Mouse (Mus musculus): ENCODE results near the gene Spata3. TPM values are rescaled to one million over a fixed set of nuclear protein-coding genes. Genes with fewer than 3 reads are reported as not detected.
"Not testable (repeated sequence)": the region's sequence is repeated elsewhere in the genome, so short reads cannot be mapped to it uniquely, and the experiment has no call there.

Spata3 gene
- polyA plus RNA-seq, 1 experiment from 2014 or later: not detected

- no peaks in the 10 kb centered on the region for H3K9me3 ChIP-seq (ENCODE audit: low read length)
- H3K4me3 ChIP-seq (ENCODE audit: low read depth, low read length): no peak overlapping the region
- H3K27ac ChIP-seq (ENCODE audit: low read length): no peak overlapping the region
- H3K9ac ChIP-seq (replicated peaks; ENCODE audit: low read depth): no peak overlapping the region
- WGBS: 49% methylated on average over 7 of the region's 7 CpGs
- DNase-seq (ENCODE audit: low spot score): no peak
- no peaks in the 10 kb centered on the region for H3K27me3 ChIP-seq (replicated peaks; ENCODE audit: insufficient read depth, low read length)
- no peak overlapping the region for H3K4me2 ChIP-seq (replicated peaks; ENCODE audit: low read depth, low read length)
- no peaks in the 10 kb centered on the region for H3K36me3 ChIP-seq (ENCODE audit: insufficient read depth, low read length)
- no peak for TF ChIP-seq CTCF (IDR thresholded peaks at IDR 0.05)
- no peak for TF ChIP-seq EP300 (IDR thresholded peaks at IDR 0.05)
- no peaks in the 10 kb centered on the region for H3K4me1 ChIP-seq (ENCODE audit: insufficient read depth, low read depth, low read length)
- ATAC-seq: no peak
Observed at GRCm38 (mm10) chr1:85981738-85982357, 34.8 kb upstream of the Spata3 start.

- no peaks in the 10 kb centered on the region for H3K9me3 ChIP-seq (ENCODE audit: low read length)
- no peaks in the 10 kb centered on the region for H3K36me3 ChIP-seq (ENCODE audit: insufficient read depth, low read length)
- 63% methylated on average over 3 of the region's 3 CpGs for WGBS
- TF ChIP-seq EP300 (IDR thresholded peaks at IDR 0.05) (no peak), CTCF (IDR thresholded peaks at IDR 0.05) (no peak)
- H3K4me3 ChIP-seq (ENCODE audit: low read depth, low read length): no peak overlapping the region
- H3K27ac ChIP-seq (ENCODE audit: low read length): no peak overlapping the region
- no peak for DNase-seq (ENCODE audit: low spot score)
- ATAC-seq: no peak
- H3K4me1 ChIP-seq (ENCODE audit: insufficient read depth, low read depth, low read length): no peaks in the 10 kb centered on the region
- H3K9ac ChIP-seq (replicated peaks; ENCODE audit: low read depth): no peak overlapping the region
- no peak overlapping the region for H3K4me2 ChIP-seq (replicated peaks; ENCODE audit: low read depth, low read length)
- H3K27me3 ChIP-seq (replicated peaks; ENCODE audit: insufficient read depth, low read length): no peaks in the 10 kb centered on the region
Observed at GRCm38 (mm10) chr1:85985784-85986183, 30.8 kb upstream of the Spata3 start.

GRCm38 (mm10) chr1:85988351-85988750 lies 28.3 kb upstream of the Spata3 start:
- no peak overlapping the region for H3K4me3 ChIP-seq (ENCODE audit: low read depth, low read length)
- DNase-seq (ENCODE audit: low spot score) (peak; percentile 23), ATAC-seq (no peak)
- 62% methylated on average over 4 of the region's 4 CpGs for WGBS
- H3K9me3 ChIP-seq (ENCODE audit: low read length): no peaks in the 10 kb centered on the region
- H3K27me3 ChIP-seq (replicated peaks; ENCODE audit: insufficient read depth, low read length): no peaks in the 10 kb centered on the region
- no peaks in the 10 kb centered on the region for H3K4me1 ChIP-seq (ENCODE audit: insufficient read depth, low read depth, low read length)
- H3K9ac ChIP-seq (replicated peaks; ENCODE audit: low read depth): no peak overlapping the region
- TF ChIP-seq EP300 (IDR thresholded peaks at IDR 0.05): no peak
- no peak for TF ChIP-seq CTCF (IDR thresholded peaks at IDR 0.05)
- H3K27ac ChIP-seq (ENCODE audit: low read length): no peak overlapping the region
- H3K36me3 ChIP-seq (ENCODE audit: insufficient read depth, low read length): no peaks in the 10 kb centered on the region
- H3K4me2 ChIP-seq (replicated peaks; ENCODE audit: low read depth, low read length): no peak overlapping the region

- ATAC-seq; H3K4me3 ChIP-seq (ENCODE audit: low read depth, low read length): not testable (repeated sequence)
- 80% methylated on average over 4 of the region's 4 CpGs for WGBS
Observed at GRCm38 (mm10) chr1:85988882-85989281, 27.7 kb upstream of the Spata3 start.

GRCm38 (mm10) chr1:85992175-85992574 lies 24.4 kb upstream of the Spata3 start:
- TF ChIP-seq EP300 (IDR thresholded peaks at IDR 0.05) (no peak), CTCF (IDR thresholded peaks at IDR 0.05) (no peak)
- Histone ChIP-seq H3K9me3 (ENCODE audit: low read length) (no peaks in the 10 kb centered on the region), H3K4me3 (ENCODE audit: low read depth, low read length) (no peak overlapping the region), H3K9ac (replicated peaks; ENCODE audit: low read depth) (no peak overlapping the region), H3K27ac (ENCODE audit: low read length) (no peak overlapping the region), H3K4me2 (replicated peaks; ENCODE audit: low read depth, low read length) (no peak overlapping the region), H3K27me3 (replicated peaks; ENCODE audit: insufficient read depth, low read length) (no peaks in the 10 kb centered on the region), H3K4me1 (ENCODE audit: insufficient read depth, low read depth, low read length) (no peaks in the 10 kb centered on the region), H3K36me3 (ENCODE audit: insufficient read depth, low read length) (no peaks in the 10 kb centered on the region)
- ATAC-seq (no peak), DNase-seq (ENCODE audit: low spot score) (no peak)
- WGBS: 71% methylated on average over 9 of the region's 9 CpGs

More at GRCm38 (mm10) chr1:85988882-85989281, 27.7 kb upstream of the Spata3 start:
- not testable (repeated sequence) for H3K9ac ChIP-seq (replicated peaks; ENCODE audit: low read depth); H3K27ac ChIP-seq (ENCODE audit: low read length); H3K36me3 ChIP-seq (ENCODE audit: insufficient read depth, low read length); DNase-seq (ENCODE audit: low spot score); H3K4me2 ChIP-seq (replicated peaks; ENCODE audit: low read depth, low read length); H3K27me3 ChIP-seq (replicated peaks; ENCODE audit: insufficient read depth, low read length); H3K4me1 ChIP-seq (ENCODE audit: insufficient read depth, low read depth, low read length); H3K9me3 ChIP-seq (ENCODE audit: low read length)

GRCm38 (mm10) chr1:85993541-85993940 lies 23.1 kb upstream of the Spata3 start:
- no peak overlapping the region for H3K27ac ChIP-seq (ENCODE audit: low read length)
- no peaks in the 10 kb centered on the region for H3K4me1 ChIP-seq (ENCODE audit: insufficient read depth, low read depth, low read length)
- no peak overlapping the region for H3K4me3 ChIP-seq (ENCODE audit: low read depth, low read length)
- 57% methylated on average over 3 of the region's 4 CpGs for WGBS
- ATAC-seq (no peak), DNase-seq (ENCODE audit: low spot score) (no peak)
- no peaks in the 10 kb centered on the region for H3K27me3 ChIP-seq (replicated peaks; ENCODE audit: insufficient read depth, low read length)
- no peak for TF ChIP-seq CTCF (IDR thresholded peaks at IDR 0.05)
- TF ChIP-seq EP300 (IDR thresholded peaks at IDR 0.05): no peak
- no peaks in the 10 kb centered on the region for H3K9me3 ChIP-seq (ENCODE audit: low read length)
- no peak overlapping the region for H3K9ac ChIP-seq (replicated peaks; ENCODE audit: low read depth)
- no peak overlapping the region for H3K4me2 ChIP-seq (replicated peaks; ENCODE audit: low read depth, low read length)
- no peaks in the 10 kb centered on the region for H3K36me3 ChIP-seq (ENCODE audit: insufficient read depth, low read length)

- no peak overlapping the region for H3K27ac ChIP-seq (ENCODE audit: low read length)
- TF ChIP-seq CTCF (IDR thresholded peaks at IDR 0.05) (no peak), EP300 (IDR thresholded peaks at IDR 0.05) (no peak)
- WGBS: 94% methylated on average over 1 of the region's 1 CpGs
- no peaks in the 10 kb centered on the region for H3K36me3 ChIP-seq (ENCODE audit: insufficient read depth, low read length)
- H3K4me1 ChIP-seq (ENCODE audit: insufficient read depth, low read depth, low read length): no peaks in the 10 kb centered on the region
- no peaks in the 10 kb centered on the region for H3K9me3 ChIP-seq (ENCODE audit: low read length)
- DNase-seq (ENCODE audit: low spot score) (peak; percentile 65), ATAC-seq (no peak)
- no peaks in the 10 kb centered on the region for H3K27me3 ChIP-seq (replicated peaks; ENCODE audit: insufficient read depth, low read length)
- H3K4me2 ChIP-seq (replicated peaks; ENCODE audit: low read depth, low read length): no peak overlapping the region
- H3K4me3 ChIP-seq (ENCODE audit: low read depth, low read length): no peak overlapping the region
- H3K9ac ChIP-seq (replicated peaks; ENCODE audit: low read depth): no peak overlapping the region
Observed at GRCm38 (mm10) chr1:85997221-85997620, 19.4 kb upstream of the Spata3 start.
